ENCODE assay signal across 8 mouse cellular contexts in the genomic region with DNA sequence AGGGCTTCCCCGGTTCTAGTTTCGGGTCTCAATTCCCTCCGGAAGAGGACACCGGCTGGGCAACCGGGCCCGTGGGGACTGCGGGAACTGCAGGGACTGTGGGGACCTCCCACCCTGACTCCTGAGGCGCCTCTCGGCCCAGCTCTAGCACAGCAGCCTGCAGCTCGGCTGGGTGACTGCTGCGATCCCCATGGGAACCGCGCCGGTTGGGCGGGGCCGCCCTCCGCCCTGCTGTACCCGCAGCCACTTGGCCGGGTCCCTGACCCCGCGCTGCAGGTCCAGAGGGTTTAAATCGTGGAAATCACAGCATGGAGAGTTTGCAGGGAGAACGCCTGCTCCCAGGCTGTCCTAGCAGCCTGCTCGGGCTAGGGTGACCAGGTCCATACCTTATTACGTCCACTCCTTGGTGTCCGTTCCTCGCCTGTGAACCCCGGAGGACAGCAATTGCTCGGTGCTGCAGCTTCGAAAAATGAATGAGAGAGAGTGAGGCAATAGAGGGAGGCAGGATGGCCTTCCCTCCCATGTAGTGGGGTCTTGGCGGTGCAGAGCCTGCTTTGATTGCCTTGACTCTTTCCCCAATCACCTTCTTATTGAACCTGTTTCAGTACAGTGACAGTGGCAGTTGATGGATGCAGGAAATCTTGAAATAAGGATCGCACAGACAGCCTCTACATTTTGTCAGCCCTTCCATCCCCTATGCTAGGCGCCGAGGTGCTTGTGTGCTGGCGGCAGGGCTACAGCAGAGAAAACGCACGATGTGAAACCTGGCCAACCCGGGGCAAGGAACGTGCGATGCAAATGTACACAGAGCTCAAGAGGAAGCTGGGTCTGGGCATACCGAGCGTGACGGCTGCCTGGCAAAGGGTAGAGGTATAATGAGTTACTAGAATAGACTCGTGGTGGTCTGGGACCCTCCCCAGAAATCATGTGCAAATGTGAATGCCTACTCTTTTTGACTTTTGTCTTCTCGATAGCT. TPM values are rescaled to one million over a fixed set of nuclear protein-coding genes. Genes with fewer than 3 reads are reported as not detected.
DNase-seq lines count a peak whose midpoint lies in the region; ATAC-seq lines count a peak whose summit lies in the region.

A gene (minus strand): TSS at position 738 of the 976 bp plus-strand sequence.

- peak; percentile 82 to 90 for DNase-seq in adrenal gland, postnatal 36 days
- peak; percentile 54 for DNase-seq in embryonic facial prominence, embryonic 11.5 days (ENCODE audit: low spot score)
- peak; percentile 52 for DNase-seq in left cerebral cortex, postnatal 4 days
- DNase-seq in mesoderm, embryonic 11.5 days (ENCODE audit: low read depth, low spot score): peak; percentile 73
- peak; percentile 67 for DNase-seq in right cerebral cortex, postnatal 4 days
- peak; percentile 53 for DNase-seq in yolk sac, embryonic 10.5 days (ENCODE audit: low spot score)

- H3K4me1 ChIP-seq in embryonic facial prominence, embryonic 11.5 days (ENCODE audit: control insufficient read depth, insufficient read depth, low read length): no peaks in the 10 kb centered on the region; the same call in 1 of the 2 replicates
- H3K4me1 ChIP-seq in intestine, embryonic 16.5 days (ENCODE audit: control insufficient read depth, insufficient read depth, low read length): peaks cover 5% of the 10 kb centered on the region; the same call in 1 of the 2 replicates

- no peaks in the 10 kb centered on the region for H3K9me3 ChIP-seq in embryonic facial prominence, embryonic 11.5 days (replicated peaks; ENCODE audit: control insufficient read depth, low read length)
- H3K9me3 ChIP-seq in intestine, embryonic 16.5 days (ENCODE audit: control insufficient read depth, low read length): no peaks in the 10 kb centered on the region

- WGBS in embryonic facial prominence, embryonic 11.5 days: 1% methylated on average over 45 of the region's 45 CpGs
- 2% methylated on average over 45 of the region's 45 CpGs for whole genome bisulfite sequencing in intestine, embryonic 16.5 days

- peak within 1 kb of the TSS; percentile 58 for H3K4me3 ChIP-seq in embryonic facial prominence, embryonic 11.5 days (ENCODE audit: low read depth, low read length)
- H3K4me3 ChIP-seq in intestine, embryonic 16.5 days (ENCODE audit: low read length): peak within 1 kb of the TSS; percentile 58

- no peak within 1 kb of the TSS for H3K27ac ChIP-seq in embryonic facial prominence, embryonic 11.5 days (replicated peaks; ENCODE audit: low read depth, low read length)
- no peak within 1 kb of the TSS for H3K27ac ChIP-seq in intestine, embryonic 16.5 days (ENCODE audit: low read length)

- H3K27me3 ChIP-seq in embryonic facial prominence, embryonic 11.5 days (ENCODE audit: control insufficient read depth, insufficient read depth, low read length): peaks cover 6% of the 10 kb centered on the region; the same call in 1 of the 2 replicates
- H3K27me3 ChIP-seq in intestine, embryonic 16.5 days (replicated peaks; ENCODE audit: control insufficient read depth, insufficient read depth, low read length): 0 out of 2 replicates have a peak, but pooled peaks cover 2% of the 10 kb centered on the region

- peak within 1 kb of the TSS; percentile 99 for H3K4me2 ChIP-seq in embryonic facial prominence, embryonic 11.5 days (ENCODE audit: low read depth, low read length)
- H3K4me2 ChIP-seq in intestine, embryonic 16.5 days (ENCODE audit: low read depth, low read length): peak within 1 kb of the TSS; percentile 91

- peak; percentile 73 for ATAC-seq in embryonic facial prominence, embryonic 11.5 days (replicated peaks; ENCODE audit: insufficient number of reproducible peaks, low FRiP score, low TSS enrichment, low read depth)
- peak; percentile 93 for ATAC-seq in granulocyte monocyte progenitor cell, adult 5-6 weeks (replicated peaks; ENCODE audit: poor library complexity, severe bottlenecking)
- peak; percentile 96 for ATAC-seq in intestine, embryonic 16.5 days

- no peaks in the 10 kb centered on the region for H3K36me3 ChIP-seq in embryonic facial prominence, embryonic 11.5 days (replicated peaks; ENCODE audit: control insufficient read depth, insufficient read depth, low read depth, low read length)
- no peaks in the 10 kb centered on the region for H3K36me3 ChIP-seq in intestine, embryonic 16.5 days (ENCODE audit: control insufficient read depth, insufficient read depth, low read length)

- intact Hi-C loops in left cerebral cortex, postnatal 4 days (cut with DNase I): no loop called here

- H3K9ac ChIP-seq in embryonic facial prominence, embryonic 11.5 days (replicated peaks; ENCODE audit: low read length): peak within 1 kb of the TSS; percentile 62
- peak within 1 kb of the TSS; percentile 67 for H3K9ac ChIP-seq in intestine, embryonic 16.5 days (ENCODE audit: low read depth, low read length)

RNA-seq across cellular contexts. Expression of the gene that starts here (rescaled TPM):
- total RNA-seq in adrenal gland, postnatal 36 days (2021): 1 to 10 TPM; 1.2 to 1.4 TPM
- polyA plus RNA-seq in embryonic facial prominence, embryonic 11.5 days (2014; fragmentation: Nextera tagmentation; extraction: Ambion mirVana): 0.77 and 0.98 TPM in 2 replicates
- total RNA-seq in granulocyte monocyte progenitor cell, adult 5-6 weeks (2014; fragmentation: Nextera tagmentation): not detected in 2 replicates
- total RNA-seq in granulocyte monocyte progenitor cell, adult 5-6 weeks (2017): not detected in 2 replicates
- polyA plus RNA-seq in intestine, embryonic 16.5 days (2015; fragmentation: Nextera tagmentation; extraction: Ambion mirVana): 1.5 and 2.2 TPM in 2 replicates
- 10 to 100 TPM; 39.4 to 40.8 TPM for total RNA-seq in left cerebral cortex, postnatal 4 days (2021)

Comparison
In these comparisons a context has a peak if more than half of its experiments do, and no peak if none do; other contexts are left out.
1. RNA of the gene that starts here (total RNA-seq): 39.4 to 40.8 TPM in left cerebral cortex, postnatal 4 days; 1.2 to 1.4 TPM in adrenal gland, postnatal 36 days and not detected in granulocyte monocyte progenitor cell, adult 5-6 weeks; every median in the first group is over 10 times any median in the second.
2. Peak in DNase-seq, ATAC-seq, H3K4me3 ChIP-seq, H3K9ac ChIP-seq and H3K4me2 ChIP-seq in embryonic facial prominence, embryonic 11.5 days; RNA of the gene not detected or under 1 TPM.
3. Peak in ATAC-seq in granulocyte monocyte progenitor cell, adult 5-6 weeks; RNA of the gene not detected or under 1 TPM.
4. Peak in every context shown above with its lines, with median percentiles within 50 percentile points of each other: DNase-seq and ATAC-seq.